Mouse (Mus musculus) liver, adult (tissue): ENCODE measurements around the gene Mef2a.

Experiments
- GATA4 ChIP-seq: IDR thresholded peaks from 2 replicates; pipeline ENCODE4 v1.6.1; 2014; ENCODE audit warnings: mild to moderate bottlenecking, low read length; ENCODE audit not compliant: insufficient replicate concordance

Mef2a gene

DNA sequence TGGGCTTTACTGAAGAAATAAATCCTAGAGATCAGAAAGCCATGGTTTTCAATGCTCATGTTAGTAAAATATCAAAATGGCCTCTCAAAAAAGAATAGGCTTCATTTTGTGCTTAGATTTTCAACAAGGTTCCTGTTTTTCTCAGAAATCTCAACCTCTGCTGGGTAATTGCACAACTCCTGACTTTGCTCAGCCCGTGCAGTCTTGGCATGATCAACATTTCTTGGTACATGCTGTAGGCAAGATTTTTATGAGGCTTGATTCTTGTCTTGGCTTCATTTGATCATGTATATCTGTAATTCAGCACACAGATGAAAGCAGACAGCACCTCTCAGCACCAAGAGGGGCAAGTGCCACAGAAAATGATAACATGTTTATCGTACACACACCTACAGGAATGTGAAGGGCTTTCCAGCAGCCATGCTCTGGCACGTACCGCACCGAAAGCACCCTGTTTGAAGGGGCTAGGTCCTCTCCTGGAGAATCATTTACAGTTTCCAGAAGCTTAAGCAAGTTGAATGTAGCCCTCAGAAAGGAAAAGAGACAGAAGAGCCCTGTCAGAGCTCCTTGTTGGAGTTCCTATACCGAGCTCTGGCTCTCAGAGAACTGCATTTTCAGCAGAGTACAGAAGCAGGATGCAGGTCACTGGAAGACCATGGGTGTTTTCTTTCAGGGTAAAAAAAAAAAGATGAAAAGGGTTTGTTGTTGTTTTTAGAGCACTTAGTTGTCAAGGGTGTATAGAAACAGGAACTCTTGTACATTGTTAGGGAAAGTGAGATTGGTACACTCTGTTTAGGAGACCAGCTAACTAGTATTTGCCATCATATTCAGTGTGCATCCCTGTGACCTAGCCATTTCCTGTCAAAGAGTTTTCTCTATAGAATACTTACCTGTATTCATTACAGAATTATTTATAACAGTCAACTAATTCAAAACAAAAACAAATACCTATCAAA is 7.8 kb upstream of the Mef2a start:
- TF ChIP-seq GATA4 = no peak

DNA sequence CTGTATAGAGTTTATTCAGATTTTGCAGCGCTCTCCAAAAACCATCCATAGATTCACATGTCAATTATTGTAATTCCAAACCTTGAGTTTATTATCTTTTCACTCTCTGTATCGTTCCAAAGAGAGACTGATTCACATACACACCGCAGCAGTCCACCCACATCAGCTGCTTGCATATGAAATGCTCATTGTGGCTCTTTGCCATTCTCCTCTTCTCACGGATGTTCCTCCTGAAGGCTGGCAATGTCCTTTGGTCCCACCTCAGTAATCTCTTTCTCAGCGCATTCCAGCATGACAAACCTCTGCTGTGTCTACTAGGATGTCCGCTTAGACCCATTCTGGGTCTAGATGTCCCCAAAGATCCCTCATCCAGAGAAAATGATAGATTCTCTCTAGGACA is 4.1 kb upstream of the Mef2a start:
- no peak for TF ChIP-seq GATA4

- peak; percentile 66; the same call in 1 of the 2 replicates for TF ChIP-seq GATA4
These were observed 1.3 kb upstream of the Mef2a start for GRCm38 (mm10) chr7:67373975-67374374.

- TF ChIP-seq GATA4 = no peak
These were observed 914 bp upstream of the Mef2a start for GRCm38 (mm10) chr7:67373584-67373960.

DNA sequence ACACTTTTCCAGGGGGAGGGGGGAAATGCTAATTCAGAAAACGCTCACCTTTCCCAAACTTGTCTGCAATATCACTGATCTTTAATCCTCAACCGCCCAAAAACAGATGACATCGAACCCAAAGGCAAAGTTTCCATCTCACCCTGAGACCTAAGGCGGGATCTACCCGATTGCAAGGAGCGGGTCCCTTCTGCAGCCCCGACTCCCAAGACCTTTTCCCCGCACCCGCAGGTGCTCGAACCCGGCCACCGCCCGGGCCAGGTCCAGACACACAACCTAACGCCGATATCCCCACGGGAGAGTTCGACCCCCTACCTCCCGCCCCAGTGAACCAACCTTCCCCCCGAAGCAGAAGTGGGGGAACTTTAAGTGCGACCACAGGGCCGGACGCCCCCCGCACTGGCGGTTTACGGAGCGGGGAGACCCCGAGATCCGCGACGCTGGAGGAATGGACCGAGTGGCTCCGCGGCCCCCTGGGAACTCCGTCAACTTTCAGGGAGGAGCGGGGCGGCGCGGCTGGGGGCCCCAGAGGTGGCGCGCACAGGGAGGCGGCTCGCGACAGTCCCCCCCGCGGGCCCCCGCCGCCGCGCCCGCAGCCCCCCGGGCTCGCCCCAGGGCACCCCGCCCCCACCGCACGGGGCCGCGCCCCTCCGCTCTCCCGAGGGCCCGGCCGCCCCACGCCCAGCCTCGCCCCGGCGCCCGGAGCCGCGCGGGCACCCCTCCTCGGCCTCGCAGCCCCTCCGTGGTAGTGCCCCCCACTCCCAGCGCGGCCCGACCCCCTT is 576 bp downstream of the Mef2a start:
- no peak for TF ChIP-seq GATA4

DNA sequence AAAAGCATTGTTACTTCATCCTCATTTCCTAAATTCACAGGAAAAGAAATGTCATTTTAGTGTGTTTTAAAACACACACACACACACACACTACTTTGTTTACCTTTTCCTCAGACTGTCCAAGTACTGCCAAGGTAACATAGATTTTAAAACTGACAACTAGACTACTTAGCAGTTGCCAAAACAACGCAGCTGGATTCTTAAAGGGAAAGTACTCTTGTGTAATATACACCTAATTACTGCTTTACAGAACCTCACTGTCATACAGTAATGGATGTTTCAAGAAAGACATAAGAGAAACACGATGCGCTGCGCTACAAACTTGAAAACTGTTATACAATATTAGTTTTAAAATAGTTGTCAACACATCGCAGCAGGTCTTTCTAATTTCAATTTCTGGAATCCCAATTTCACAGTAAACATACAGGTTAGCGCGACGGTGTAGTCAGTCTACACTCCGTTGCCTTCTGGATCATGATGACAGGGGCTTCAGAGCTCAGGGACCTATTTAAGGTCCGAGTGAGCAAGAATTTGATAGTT is 1.2 kb downstream of the Mef2a start:
- no peak for TF ChIP-seq GATA4

DNA sequence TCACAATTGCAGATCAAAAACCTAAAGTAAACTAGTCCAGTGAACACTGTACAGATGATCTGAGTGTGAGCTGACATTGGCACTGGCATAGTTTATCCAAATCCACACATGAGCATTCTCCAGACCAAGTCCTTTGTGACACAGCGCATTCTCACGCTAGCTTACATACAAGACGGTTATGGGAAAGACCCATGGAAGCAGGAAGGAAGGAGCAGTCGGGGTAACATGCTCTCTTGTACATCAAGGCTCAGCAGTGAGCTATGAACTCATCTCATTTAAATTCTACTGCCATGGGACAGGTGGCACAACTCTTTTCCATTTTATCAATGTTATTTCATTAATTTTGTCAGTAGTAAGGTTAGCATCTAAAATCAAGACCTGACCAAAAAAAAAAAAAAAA is 3.0 kb downstream of the Mef2a start:
- TF ChIP-seq GATA4 = no peak

- peak; percentile 44 for TF ChIP-seq GATA4
These were observed 4.3 kb downstream of the Mef2a start for GRCm38 (mm10) chr7:67368394-67368793.

- no peak for TF ChIP-seq GATA4
These were observed 12.1 kb downstream of the Mef2a start for GRCm38 (mm10) chr7:67360588-67360987.

DNA sequence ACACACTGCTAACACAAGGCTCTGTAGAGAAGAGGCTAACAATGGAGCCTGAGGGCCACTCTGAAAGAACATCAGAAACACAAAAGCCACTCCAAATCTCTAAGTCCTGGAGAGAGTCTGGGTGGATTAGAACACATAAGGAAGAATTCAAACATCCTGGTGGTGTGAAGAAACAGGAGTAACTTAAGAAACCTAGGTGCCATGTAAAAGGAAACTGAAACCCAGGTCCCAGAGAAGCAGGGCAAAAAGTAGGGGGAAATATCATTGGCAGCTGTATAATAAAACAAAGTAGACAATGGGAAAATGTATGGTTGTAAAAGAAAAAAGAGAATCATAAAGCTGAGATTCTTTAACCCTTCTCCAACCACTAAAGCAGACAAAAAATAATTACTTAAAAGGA is 12.8 kb downstream of the Mef2a start:
- TF ChIP-seq GATA4 = no peak

GRCm38 (mm10) chr7:67355870-67356269 is 16.8 kb downstream of the Mef2a start:
- TF ChIP-seq GATA4 = no peak

- no peak for TF ChIP-seq GATA4
These were observed 19.0 kb downstream of the Mef2a start for GRCm38 (mm10) chr7:67353667-67354066.

- TF ChIP-seq GATA4 = no peak
These were observed 19.7 kb downstream of the Mef2a start for GRCm38 (mm10) chr7:67352989-67353388.

GRCm38 (mm10) chr7:67344443-67344842 is 28.2 kb downstream of the Mef2a start:
- no peak for TF ChIP-seq GATA4

DNA sequence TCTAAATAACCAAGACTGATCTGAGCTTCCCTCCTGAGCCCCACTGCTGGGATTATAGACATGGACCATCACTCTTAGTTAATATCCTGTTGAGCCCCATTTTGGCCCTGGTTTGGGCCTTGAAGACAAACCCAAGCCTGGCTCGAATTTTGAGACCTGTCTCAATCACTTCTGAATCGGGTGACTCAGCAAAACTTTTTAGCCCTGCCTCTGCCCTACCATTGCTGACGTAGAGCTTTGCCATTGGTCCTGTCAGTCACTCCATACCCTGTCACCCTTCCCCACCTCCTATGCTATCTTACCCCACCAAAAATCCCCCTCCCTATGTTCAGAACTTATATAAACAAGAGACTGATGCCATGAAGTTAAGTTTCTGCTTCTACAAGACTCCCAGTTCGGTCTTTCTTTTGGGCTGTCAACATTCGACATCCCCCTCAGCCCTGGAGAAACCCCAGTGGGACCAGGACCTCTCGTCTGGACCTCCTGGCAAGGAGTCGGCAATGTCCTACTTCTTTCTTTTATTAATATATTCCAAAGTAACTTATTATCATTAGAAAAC is 30.5 kb downstream of the Mef2a start:
- TF ChIP-seq GATA4 = no peak

- TF ChIP-seq GATA4 = no peak
These were observed 52.3 kb downstream of the Mef2a start for GRCm38 (mm10) chr7:67320359-67320758.

DNA sequence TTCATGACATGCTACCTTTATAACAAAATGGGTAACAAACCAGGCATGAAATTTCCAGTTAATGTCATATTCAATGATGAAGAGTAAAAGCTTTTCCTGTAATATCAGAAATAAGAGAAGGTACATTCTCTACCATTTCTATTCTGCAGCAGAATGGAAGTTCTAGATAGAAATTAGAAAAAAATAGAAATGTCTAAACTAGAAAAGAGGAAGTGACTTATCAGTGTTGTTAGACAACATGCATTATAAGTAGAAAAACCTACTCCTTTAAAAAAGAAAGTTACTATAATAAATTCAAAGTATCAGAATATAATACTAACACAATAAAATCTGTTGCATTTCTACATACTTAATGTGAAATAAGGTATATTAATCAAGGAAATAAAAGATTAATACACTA is 54.0 kb downstream of the Mef2a start:
- no peak for TF ChIP-seq GATA4
